Comparison of ENCODE assay signal across 18 mouse cellular contexts in genomic region chr15:100813501-100813900, GRCm38 (mm10). TPM values are rescaled to one million over a fixed set of nuclear protein-coding genes. Genes with fewer than 3 reads are reported as not detected.
"Had no signal": no experiment of that assay in that cellular context is flagged by ENCODE, and none has a peak within 500 bp of the region (broad histone marks: within the 10 kb centered on the region; RNA-seq: fewer than 3 reads in every experiment).

No protein-coding gene starts in this region.

- H3K4me2 ChIP-seq: kidney, embryonic 15.5 days; limb, embryonic 12.5 days; limb, embryonic 15.5 days; liver, embryonic 11.5 days; lung, embryonic 14.5 days; midbrain, embryonic 12.5 days; midbrain, embryonic 15.5 days; neural tube, embryonic 12.5 days; neural tube, embryonic 15.5 days had no signal

- H3K27ac ChIP-seq: kidney, embryonic 15.5 days; limb, embryonic 12.5 days; limb, embryonic 15.5 days; liver, embryonic 14.5 days; macrophage; midbrain, embryonic 12.5 days; midbrain, embryonic 15.5 days; neural tube, embryonic 12.5 days; neural tube, embryonic 15.5 days had no signal

- DNase-seq: kidney, postnatal 10 days; kidney, postnatal 36 days; layer of hippocampus, adult 9-11 months; liver, postnatal 0 days; thymus, adult 18-20 months; thymus, postnatal 36 days had no signal

- H3K4me3 ChIP-seq: kidney, embryonic 15.5 days; limb, embryonic 12.5 days; limb, embryonic 15.5 days; midbrain, embryonic 12.5 days; midbrain, embryonic 15.5 days; neural tube, embryonic 12.5 days; neural tube, embryonic 15.5 days had no signal

- H3K36me3 ChIP-seq: kidney, embryonic 15.5 days; limb, embryonic 15.5 days had no signal

- H3K27me3 ChIP-seq: kidney, embryonic 15.5 days; limb, embryonic 12.5 days; limb, embryonic 15.5 days; neural tube, embryonic 12.5 days; neural tube, embryonic 15.5 days had no signal

- H3K4me1 ChIP-seq: midbrain, embryonic 15.5 days; neural tube, embryonic 12.5 days; neural tube, embryonic 15.5 days had no signal

- ATAC-seq: liver, postnatal 0 days; lung, postnatal 0 days; midbrain, embryonic 15.5 days had no signal

- H3K9me3 ChIP-seq: kidney, embryonic 15.5 days; limb, embryonic 12.5 days; limb, embryonic 15.5 days; midbrain, embryonic 12.5 days; midbrain, embryonic 15.5 days; neural tube, embryonic 12.5 days; neural tube, embryonic 15.5 days had no signal

- H3K9ac ChIP-seq: kidney, embryonic 15.5 days; limb, embryonic 12.5 days; limb, embryonic 15.5 days; liver, embryonic 14.5 days; liver, postnatal 0 days; lung, embryonic 14.5 days; midbrain, embryonic 12.5 days; midbrain, embryonic 15.5 days; neural tube, embryonic 12.5 days; neural tube, embryonic 15.5 days had no signal

RNA-seq across cellular contexts. Expression of gene Scn8a, which starts 56.2 kb away (rescaled TPM):
- polyA plus RNA-seq: macrophage had no signal
